Mouse (Mus musculus) intestine, embryonic 16.5 days (tissue): ENCODE data around the gene Plxnc1. TPM values are rescaled to one million over a fixed set of nuclear protein-coding genes. Genes with fewer than 3 reads are reported as not detected.

Experiments
- ATAC-seq: fragments of 200-750 bp; cut with Nextera tagmentation; 2 replicates; pipeline ENCODE4 v1.8.0; 2017; ENCODE audit warnings: moderate TSS enrichment, moderate library complexity
- H3K27ac ChIP-seq: fragments of 300-500 bp; sonication (generic); 2 replicates; pipeline ENCODE4 v1.5.1; 2014; ENCODE audit warnings: mild to moderate bottlenecking, low read length
- H3K27me3 ChIP-seq: fragments of 300-500 bp; sonication (generic); replicated peaks from 2 replicates; pipeline ENCODE4 v1.6.1; 2014; ENCODE audit warnings: low read length, control low read depth, mixed read lengths; ENCODE audit not compliant: control insufficient read depth, insufficient read depth
- H3K36me3 ChIP-seq: fragments of 300-500 bp; sonication (generic); 2 replicates; pipeline ENCODE4 v1.6.1; 2014; ENCODE audit warnings: low read length, control low read depth; ENCODE audit not compliant: control insufficient read depth, insufficient read depth
- H3K4me1 ChIP-seq: fragments of 300-500 bp; sonication (generic); 2 replicates; pipeline ENCODE4 v1.6.1; 2014; ENCODE audit warnings: low read length, control low read depth, mixed read lengths; ENCODE audit not compliant: control insufficient read depth, insufficient read depth
- H3K4me2 ChIP-seq: fragments of 300-500 bp; sonication (generic); 2 replicates; pipeline ENCODE4 v1.6.1; 2014; ENCODE audit warnings: low read depth, low read length, control low read depth
- H3K4me3 ChIP-seq: fragments of 300-500 bp; sonication (generic); 2 replicates; pipeline ENCODE4 v1.5.1; 2014; ENCODE audit warnings: mild to moderate bottlenecking, low read length
- H3K9ac ChIP-seq: fragments of 300-500 bp; sonication (generic); 2 replicates; pipeline ENCODE4 v1.6.1; 2014; ENCODE audit warnings: low read depth, low read length
- H3K9me3 ChIP-seq: fragments of 300-500 bp; sonication (generic); 2 replicates; pipeline ENCODE4 v1.6.1; 2016; ENCODE audit warnings: low read length, control low read depth; ENCODE audit not compliant: control insufficient read depth
- WGBS: fragments of 180-500 bp; shearing (Covaris S2); extraction: QIAGEN DNeasy Blood & Tissue Kit; methylation state at CpG from one replicate; pipeline ENCODE4 v1.1.7; 2014; 5-methylcytosine and 5-hydroxymethylcytosine counted together
- polyA plus RNA-seq: library from polyadenylated mRNA; unstranded; fragments of >200 nt; fragmentation: Nextera tagmentation; extraction: Ambion mirVana; gene quantifications from 2 replicates; pipeline ENCODE4 v1.2.1, GENCODE M21; 2015

Plxnc1 gene
- polyA plus RNA-seq, 1 experiment from 2014 or later, result 0.75 TPM

- WGBS, result 87% methylated on average over 7 of the region's 7 CpGs
Observed at GRCm38 (mm10) chr10:94871102-94871501, 73.5 kb downstream of the Plxnc1 start.

GRCm38 (mm10) chr10:94866995-94867856 is 77.4 kb downstream of the Plxnc1 start:
- WGBS, result 49% methylated on average over 12 of the region's 12 CpGs
- no peaks in the 10 kb centered on the region for H3K27me3 ChIP-seq

More at GRCm38 (mm10) chr10:94871102-94871501, 73.5 kb downstream of the Plxnc1 start:
- Histone ChIP-seq H3K4me1 (no peaks in the 10 kb centered on the region), H3K4me3 (no peak overlapping the region), H3K4me2 (no peak overlapping the region), H3K27ac (no peak overlapping the region), H3K36me3 (no peaks in the 10 kb centered on the region), H3K9me3 (no peaks in the 10 kb centered on the region), H3K27me3 (no peaks in the 10 kb centered on the region), H3K9ac (no peak overlapping the region)
- ATAC-seq, result no peak

GRCm38 (mm10) chr10:94865206-94865605 is 79.4 kb downstream of the Plxnc1 start:
- no peak for ATAC-seq
- H3K4me1 ChIP-seq, result no peaks in the 10 kb centered on the region
- no peak overlapping the region for H3K27ac ChIP-seq
- H3K27me3 ChIP-seq, result no peaks in the 10 kb centered on the region
- 29% methylated on average over 9 of the region's 9 CpGs for WGBS
- H3K9me3 ChIP-seq, result no peaks in the 10 kb centered on the region
- no peaks in the 10 kb centered on the region for H3K36me3 ChIP-seq
- no peak overlapping the region for H3K9ac ChIP-seq
- no peak overlapping the region for H3K4me2 ChIP-seq
- no peak overlapping the region for H3K4me3 ChIP-seq

More at GRCm38 (mm10) chr10:94866995-94867856, 77.4 kb downstream of the Plxnc1 start:
- Histone ChIP-seq H3K4me2 (no peak overlapping the region), H3K4me1 (no peaks in the 10 kb centered on the region), H3K27ac (no peak overlapping the region), H3K9ac (no peak overlapping the region), H3K4me3 (no peak overlapping the region), H3K36me3 (no peaks in the 10 kb centered on the region), H3K9me3 (no peaks in the 10 kb centered on the region)
- peak; percentile 58; the same call in 1 of the 2 replicates for ATAC-seq

GRCm38 (mm10) chr10:94864199-94864928 is 80.3 kb downstream of the Plxnc1 start:
- H3K4me3 ChIP-seq, result no peak overlapping the region
- no peak overlapping the region for H3K27ac ChIP-seq
- WGBS, result 64% methylated on average over 9 of the region's 9 CpGs
- no peaks in the 10 kb centered on the region for H3K4me1 ChIP-seq
- no peak for ATAC-seq
- no peak overlapping the region for H3K9ac ChIP-seq
- no peaks in the 10 kb centered on the region for H3K9me3 ChIP-seq
- no peak overlapping the region for H3K4me2 ChIP-seq
- no peaks in the 10 kb centered on the region for H3K36me3 ChIP-seq
- no peaks in the 10 kb centered on the region for H3K27me3 ChIP-seq

- Histone ChIP-seq H3K4me1 (no peaks in the 10 kb centered on the region), H3K27ac (no peak overlapping the region), H3K9me3 (no peaks in the 10 kb centered on the region), H3K9ac (no peak overlapping the region), H3K4me3 (no peak overlapping the region), H3K36me3 (no peaks in the 10 kb centered on the region), H3K27me3 (no peaks in the 10 kb centered on the region), H3K4me2 (no peak overlapping the region)
- ATAC-seq, result no peak
- WGBS, result 85% methylated on average over 9 of the region's 9 CpGs
Observed at GRCm38 (mm10) chr10:94863251-94863650, 81.4 kb downstream of the Plxnc1 start.

- no peak for ATAC-seq
- H3K36me3 ChIP-seq, result no peaks in the 10 kb centered on the region
- WGBS, result 93% methylated on average over 4 of the region's 4 CpGs
Observed at GRCm38 (mm10) chr10:94860870-94861269, 83.8 kb downstream of the Plxnc1 start.

GRCm38 (mm10) chr10:94858277-94859033 is 86.2 kb downstream of the Plxnc1 start:
- Histone ChIP-seq H3K36me3 (no peaks in the 10 kb centered on the region), H3K9me3 (no peaks in the 10 kb centered on the region), H3K4me2 (no peak overlapping the region), H3K4me1 (no peaks in the 10 kb centered on the region), H3K4me3 (no peak overlapping the region), H3K27me3 (no peaks in the 10 kb centered on the region), H3K27ac (no peak overlapping the region), H3K9ac (no peak overlapping the region)
- 88% methylated on average over 6 of the region's 6 CpGs for WGBS
- ATAC-seq, result no peak

More at GRCm38 (mm10) chr10:94860870-94861269, 83.8 kb downstream of the Plxnc1 start:
- Histone ChIP-seq H3K27ac (no peak overlapping the region), H3K4me3 (no peak overlapping the region), H3K4me1 (no peaks in the 10 kb centered on the region), H3K9ac (no peak overlapping the region), H3K27me3 (no peaks in the 10 kb centered on the region), H3K9me3 (no peaks in the 10 kb centered on the region), H3K4me2 (no peak overlapping the region)

- H3K4me2 ChIP-seq, result no peak overlapping the region
- no peak overlapping the region for H3K4me3 ChIP-seq
- H3K36me3 ChIP-seq, result no peaks in the 10 kb centered on the region
- no peak for ATAC-seq
- no peaks in the 10 kb centered on the region for H3K9me3 ChIP-seq
- H3K9ac ChIP-seq, result no peak overlapping the region
- 16% methylated on average over 4 of the region's 4 CpGs for WGBS
- H3K4me1 ChIP-seq, result no peaks in the 10 kb centered on the region
- no peaks in the 10 kb centered on the region for H3K27me3 ChIP-seq
- H3K27ac ChIP-seq, result no peak overlapping the region
Observed at GRCm38 (mm10) chr10:94850565-94850964, 94.1 kb downstream of the Plxnc1 start.

GRCm38 (mm10) chr10:94849930-94850329 is 94.7 kb downstream of the Plxnc1 start:
- 89% methylated on average over 9 of the region's 9 CpGs for WGBS
- Histone ChIP-seq H3K4me2 (no peak overlapping the region), H3K9ac (no peak overlapping the region), H3K27me3 (no peaks in the 10 kb centered on the region), H3K4me1 (no peaks in the 10 kb centered on the region), H3K9me3 (no peaks in the 10 kb centered on the region), H3K4me3 (no peak overlapping the region), H3K27ac (no peak overlapping the region), H3K36me3 (no peaks in the 10 kb centered on the region)
- ATAC-seq, result no peak
